Mouse (Mus musculus): Measurements from ENCODE around the gene Rpl36a. TPM values are rescaled to one million over a fixed set of nuclear protein-coding genes. Genes with fewer than 3 reads are reported as not detected.

Gene Rpl36a
- total RNA-seq, 1 experiment, result 1,886 TPM

DNA sequence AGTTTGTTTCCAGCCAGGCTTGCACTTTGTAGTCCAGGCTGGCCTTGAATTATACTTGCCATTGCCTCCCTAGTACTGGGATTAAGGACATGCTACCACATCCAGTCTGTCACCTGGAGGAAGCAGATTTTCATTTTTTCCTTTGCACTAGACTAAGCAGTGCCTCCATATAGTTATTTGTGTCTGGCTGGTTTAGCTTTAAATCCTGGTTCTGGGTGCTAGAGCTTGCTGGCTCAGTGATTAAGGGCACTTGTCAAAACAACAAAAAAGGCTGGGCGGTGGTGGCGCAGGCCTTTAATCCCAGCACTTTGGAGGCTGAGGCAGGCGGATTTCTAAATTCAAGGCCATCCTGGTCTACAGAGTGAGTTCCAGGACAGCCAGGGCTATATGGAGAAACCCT lies 3.5 kb downstream of the Rpl36a start:
- TF ChIP-seq ZC3H11A (IDR thresholded peaks at IDR 0.05; ENCODE audit: borderline replicate concordance, low read depth, low read length) (no peak), HCFC1 (IDR thresholded peaks at IDR 0.05; ENCODE audit: borderline replicate concordance, insufficient read depth, low read length) (no peak), MAFK (IDR thresholded peaks at IDR 0.05; ENCODE audit: insufficient read depth, low read depth, low read length) (no peak), CHD2 (IDR thresholded peaks at IDR 0.05; ENCODE audit: low read depth, low read length) (no peak), ZNF384 (IDR thresholded peaks at IDR 0.05; ENCODE audit: low read depth, low read length) (no peak)
- no peak for DNase-seq (ENCODE audit: low read depth, low spot score)
- in situ Hi-C loops (cut with MboI; ENCODE audit: low sequenced_read_pairs in 2 of 2, unreplicated experiment in 2 of 2), result no loop called here
- peak overlapping the region; percentile 50; the same call in 1 of the 2 replicates for H3K9ac ChIP-seq (ENCODE audit: insufficient read depth, low read depth, low read length, poor library complexity, severe bottlenecking)
- peaks cover 12% of the 10 kb centered on the region for H3K36me3 ChIP-seq (ENCODE audit: control insufficient read depth, insufficient read depth, low read length, poor library complexity, severe bottlenecking)
- no peak overlapping the region for H3K27ac ChIP-seq (ENCODE audit: insufficient read depth, low read depth, low read length, poor library complexity, severe bottlenecking)
- no peaks in the 10 kb centered on the region for H3K4me1 ChIP-seq (ENCODE audit: control insufficient read depth in 2 of 2, insufficient read depth in 2 of 2, low read length in 2 of 2, poor library complexity in 1 of 2)
- no peaks in the 10 kb centered on the region for H3K9me3 ChIP-seq (ENCODE audit: control insufficient read depth, insufficient read depth, low read depth, low read length)
- peak overlapping the region in 1 of 2 experiments; percentile 12; a peak in 1 of 4 replicates for H3K4me3 ChIP-seq (ENCODE audit: insufficient read depth in 1 of 2, low read depth in 1 of 2, low read length in 2 of 2, poor library complexity in 1 of 2, severe bottlenecking in 1 of 2)

GRCm38 (mm10) chrX:134589836-134590235 lies 4.4 kb downstream of the Rpl36a start:
- TF ChIP-seq CHD2 (IDR thresholded peaks at IDR 0.05; ENCODE audit: low read depth, low read length) (no peak), MAFK (IDR thresholded peaks at IDR 0.05; ENCODE audit: insufficient read depth, low read depth, low read length) (no peak), ZC3H11A (IDR thresholded peaks at IDR 0.05; ENCODE audit: borderline replicate concordance, low read depth, low read length) (no peak), ZNF384 (IDR thresholded peaks at IDR 0.05; ENCODE audit: low read depth, low read length) (no peak), HCFC1 (IDR thresholded peaks at IDR 0.05; ENCODE audit: borderline replicate concordance, insufficient read depth, low read length) (no peak)

DNA sequence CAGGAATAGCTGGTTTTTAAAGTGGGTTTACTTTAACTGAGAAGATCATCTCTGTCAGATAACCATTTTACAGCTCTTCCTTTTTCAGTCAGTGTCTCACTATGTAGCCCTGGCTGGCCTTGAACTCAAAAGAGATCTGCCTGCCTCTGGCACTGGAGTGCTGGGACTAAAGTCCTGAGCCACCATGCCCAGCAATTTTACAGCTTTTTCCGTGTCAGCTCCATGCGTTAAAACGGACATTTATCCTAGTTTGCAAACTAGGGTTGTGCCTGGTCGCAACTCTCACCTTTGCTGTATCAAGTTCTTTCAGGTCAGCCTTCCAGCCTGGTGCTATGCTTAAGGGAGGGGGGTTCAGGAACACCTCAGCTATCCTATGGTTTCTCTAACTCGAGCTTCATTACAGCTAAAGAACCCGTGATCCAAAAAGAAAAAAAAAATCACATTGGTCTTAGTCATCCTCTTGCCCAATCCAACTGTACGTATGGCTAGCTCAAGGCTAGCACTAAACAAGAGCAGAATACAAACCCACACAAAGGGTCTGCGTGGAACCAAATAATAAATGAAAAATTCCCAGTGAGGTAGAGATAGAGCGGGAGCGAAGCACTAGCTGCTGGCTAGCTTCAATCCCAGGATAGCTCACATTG lies 14.6 kb downstream of the Rpl36a start:
- no peak overlapping the region for H3K27ac ChIP-seq (ENCODE audit: insufficient read depth, low read depth, low read length, poor library complexity, severe bottlenecking)
- in situ Hi-C loops (cut with MboI; ENCODE audit: low sequenced_read_pairs in 2 of 2, unreplicated experiment in 2 of 2), result no loop called here
- no peaks in the 10 kb centered on the region; the same call in 1 of the 2 replicates for H3K36me3 ChIP-seq (ENCODE audit: control insufficient read depth, insufficient read depth, low read length, poor library complexity, severe bottlenecking)
- DNase-seq (ENCODE audit: low read depth, low spot score), result no peak
- peak overlapping the region; percentile 72 to 88 for H3K4me3 ChIP-seq (ENCODE audit: insufficient read depth in 1 of 2, low read depth in 1 of 2, low read length in 2 of 2, poor library complexity in 1 of 2, severe bottlenecking in 1 of 2)
- peaks cover 0 to 3% of the 10 kb centered on the region in 2 experiments; a peak in 1 of 4 replicates for H3K4me1 ChIP-seq (ENCODE audit: control insufficient read depth in 2 of 2, insufficient read depth in 2 of 2, low read length in 2 of 2, poor library complexity in 1 of 2)
- peak overlapping the region; percentile 91 for H3K9ac ChIP-seq (ENCODE audit: insufficient read depth, low read depth, low read length, poor library complexity, severe bottlenecking)
- H3K9me3 ChIP-seq (ENCODE audit: control insufficient read depth, insufficient read depth, low read depth, low read length), result no peaks in the 10 kb centered on the region
- TF ChIP-seq CHD2 (IDR thresholded peaks at IDR 0.05; ENCODE audit: low read depth, low read length) (no peak), MAFK (IDR thresholded peaks at IDR 0.05; ENCODE audit: insufficient read depth, low read depth, low read length) (no peak), ZC3H11A (IDR thresholded peaks at IDR 0.05; ENCODE audit: borderline replicate concordance, low read depth, low read length) (no peak), ZNF384 (IDR thresholded peaks at IDR 0.05; ENCODE audit: low read depth, low read length) (no peak), HCFC1 (IDR thresholded peaks at IDR 0.05; ENCODE audit: borderline replicate concordance, insufficient read depth, low read length) (no peak)

More at GRCm38 (mm10) chrX:134589836-134590235, 4.4 kb downstream of the Rpl36a start:
- Histone ChIP-seq H3K9me3 (ENCODE audit: control insufficient read depth, insufficient read depth, low read depth, low read length) (no peaks in the 10 kb centered on the region), H3K4me3 (ENCODE audit: insufficient read depth in 1 of 2, low read depth in 1 of 2, low read length in 2 of 2, poor library complexity in 1 of 2, severe bottlenecking in 1 of 2) (no peak overlapping the region), H3K4me1 (ENCODE audit: control insufficient read depth in 2 of 2, insufficient read depth in 2 of 2, low read length in 2 of 2, poor library complexity in 1 of 2) (no peaks in the 10 kb centered on the region), H3K27ac (ENCODE audit: insufficient read depth, low read depth, low read length, poor library complexity, severe bottlenecking) (no peak overlapping the region), H3K36me3 (ENCODE audit: control insufficient read depth, insufficient read depth, low read length, poor library complexity, severe bottlenecking) (peaks cover 12% of the 10 kb centered on the region), H3K9ac (ENCODE audit: insufficient read depth, low read depth, low read length, poor library complexity, severe bottlenecking) (no peak overlapping the region)
- in situ Hi-C loops (cut with MboI; ENCODE audit: low sequenced_read_pairs in 2 of 2, unreplicated experiment in 2 of 2), result no loop called here
- no peak for DNase-seq (ENCODE audit: low read depth, low spot score)

- TF ChIP-seq HCFC1 (IDR thresholded peaks at IDR 0.05; ENCODE audit: borderline replicate concordance, insufficient read depth, low read length) (no peak), CHD2 (IDR thresholded peaks at IDR 0.05; ENCODE audit: low read depth, low read length) (peak; percentile 86)
- peak within 1 kb of the TSS; percentile 91 for H3K9ac ChIP-seq (ENCODE audit: insufficient read depth, low read depth, low read length, poor library complexity, severe bottlenecking)
- peak; percentile 91 for DNase-seq (ENCODE audit: low read depth, low spot score)
These were observed 15.4 kb downstream of the Rpl36a start, which contains the start of the genes Gla and Hnrnph2 for GRCm38 (mm10) chrX:134600659-134601379. Gene Gla (minus strand): TSS chrX:134601125. Gene Hnrnph2 (plus strand): TSS chrX:134601179.

More at GRCm38 (mm10) chrX:134600659-134601379, 15.4 kb downstream of the Rpl36a start, which contains the start of the genes Gla and Hnrnph2:
- H3K9me3 ChIP-seq (ENCODE audit: control insufficient read depth, insufficient read depth, low read depth, low read length), result no peaks in the 10 kb centered on the region
- peak within 1 kb of the TSS; percentile 87 to 88 for H3K4me3 ChIP-seq (ENCODE audit: insufficient read depth in 1 of 2, low read depth in 1 of 2, low read length in 2 of 2, poor library complexity in 1 of 2, severe bottlenecking in 1 of 2)
- peak within 1 kb of the TSS; percentile 74 for H3K27ac ChIP-seq (ENCODE audit: insufficient read depth, low read depth, low read length, poor library complexity, severe bottlenecking)
- peaks cover 0 to 3% of the 10 kb centered on the region in 2 experiments; a peak in 1 of 4 replicates for H3K4me1 ChIP-seq (ENCODE audit: control insufficient read depth in 2 of 2, insufficient read depth in 2 of 2, low read length in 2 of 2, poor library complexity in 1 of 2)
- in situ Hi-C loops (cut with MboI; ENCODE audit: low sequenced_read_pairs in 2 of 2, unreplicated experiment in 2 of 2), result no loop called here
- H3K36me3 ChIP-seq (ENCODE audit: control insufficient read depth, insufficient read depth, low read length, poor library complexity, severe bottlenecking), result no peaks in the 10 kb centered on the region; the same call in 1 of the 2 replicates
